Mouse (Mus musculus) hindbrain, embryonic 16.5 days (tissue): ENCODE data around the gene Sppl2c. TPM values are rescaled to one million over a fixed set of nuclear protein-coding genes. Genes with fewer than 3 reads are reported as not detected.
A peak's percentile ranks its signal among the peaks of the same experiment; 100 is the strongest.

Source experiments
- ATAC-seq: fragments of 200-750 bp; cut with Nextera tagmentation; 2 replicates; pipeline ENCODE4 v1.8.0; 2017; ENCODE audit warnings: moderate TSS enrichment, moderate library complexity
- H3K27ac ChIP-seq: fragments of 300-500 bp; sonication (generic); 2 replicates; pipeline ENCODE4 v1.5.1; 2014; ENCODE audit warnings: low read depth, mild to moderate bottlenecking, control low read depth, low read length, moderate library complexity
- H3K27me3 ChIP-seq: fragments of 300-500 bp; sonication (generic); replicated peaks from 2 replicates; pipeline ENCODE4 v1.6.1; 2014; ENCODE audit warnings: low read length; ENCODE audit not compliant: control insufficient read depth, insufficient read depth
- H3K36me3 ChIP-seq: fragments of 300-500 bp; sonication (generic); 2 replicates; pipeline ENCODE4 v1.6.1; 2014; ENCODE audit warnings: mild to moderate bottlenecking, low read length, moderate library complexity, mixed read lengths; ENCODE audit not compliant: control insufficient read depth, insufficient read depth
- H3K4me1 ChIP-seq: fragments of 300-500 bp; sonication (generic); 2 replicates; pipeline ENCODE4 v1.6.1; 2014; ENCODE audit warnings: low read depth, low read length; ENCODE audit not compliant: control insufficient read depth, insufficient read depth
- H3K4me2 ChIP-seq: fragments of 300-500 bp; sonication (generic); 2 replicates; pipeline ENCODE4 v1.6.1; 2014; ENCODE audit warnings: mild to moderate bottlenecking, low read length, control low read depth, moderate library complexity
- H3K4me3 ChIP-seq: fragments of 300-500 bp; sonication (generic); 2 replicates; pipeline ENCODE4 v1.5.1; 2014; ENCODE audit warnings: mild to moderate bottlenecking, low read length, control low read depth, moderate library complexity
- H3K9ac ChIP-seq: fragments of 300-500 bp; sonication (generic); 2 replicates; pipeline ENCODE4 v1.6.1; 2014; ENCODE audit warnings: low read depth, mild to moderate bottlenecking, control low read depth, low read length, moderate library complexity
- H3K9me3 ChIP-seq: fragments of 300-500 bp; sonication (generic); 2 replicates; pipeline ENCODE4 v1.6.1; 2014; ENCODE audit warnings: mild to moderate bottlenecking, low read length, moderate library complexity; ENCODE audit not compliant: control insufficient read depth
- WGBS: fragments of 180-500 bp; shearing (Covaris S2); extraction: QIAGEN DNeasy Blood & Tissue Kit; methylation state at CpG from one replicate; pipeline ENCODE4 v1.1.7; 2014; 5-methylcytosine and 5-hydroxymethylcytosine counted together
- polyA plus RNA-seq: library from polyadenylated mRNA; unstranded; fragments of >200 nt; fragmentation: Nextera tagmentation; extraction: Ambion mirVana; gene quantifications from 2 replicates; pipeline ENCODE4 v1.2.1, GENCODE M21; 2015

Sppl2c gene
- polyA plus RNA-seq, 1 experiment from 2014 or later = not detected

DNA sequence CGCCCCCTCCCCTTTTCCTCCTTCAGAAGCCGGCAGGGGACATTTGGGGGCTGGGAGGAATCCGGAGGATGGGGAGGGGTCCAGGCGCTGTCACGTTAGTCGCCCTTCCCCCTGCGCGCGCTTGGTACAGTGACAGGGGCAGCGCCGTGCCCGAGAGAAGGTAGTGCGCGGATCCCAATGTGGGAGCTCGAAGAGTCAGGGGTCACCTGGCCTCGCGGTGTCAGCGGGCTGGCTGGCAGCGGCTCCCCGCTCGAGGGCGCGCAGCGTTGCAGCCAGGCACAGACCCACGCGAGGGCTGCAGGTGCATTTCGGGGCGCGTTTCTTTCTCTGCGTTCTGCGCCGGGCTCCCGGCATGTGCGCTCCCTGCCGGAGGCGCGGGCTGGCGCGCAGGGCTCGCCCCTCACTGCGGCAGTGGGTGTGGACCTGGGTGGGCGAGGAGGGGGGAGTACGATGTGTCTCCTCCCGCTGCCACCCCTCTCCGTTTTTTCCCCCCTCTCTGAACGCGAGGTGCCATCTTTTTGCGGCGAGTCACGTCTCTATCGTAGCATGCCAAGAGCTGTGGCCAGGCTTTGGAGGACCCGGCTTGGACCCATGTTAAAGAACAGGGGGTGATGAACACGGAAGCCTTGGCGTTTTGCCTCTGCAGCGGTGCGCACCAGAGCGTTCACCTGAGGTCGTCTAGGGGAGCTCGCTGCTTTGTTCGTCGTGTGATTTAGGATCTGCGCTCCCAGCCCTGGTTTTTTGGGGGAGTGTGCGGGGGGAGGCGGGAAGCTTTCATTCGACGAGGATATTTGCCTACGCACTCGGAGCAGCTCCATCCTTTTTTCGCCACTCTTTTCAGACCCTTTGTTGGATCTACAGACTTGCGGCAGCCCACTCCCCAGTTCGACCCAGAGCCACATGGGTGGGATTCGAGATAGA, 46.3 kb downstream of the Sppl2c start:
- Histone ChIP-seq H3K4me2 (peak overlapping the region; percentile 64), H3K36me3 (no peaks in the 10 kb centered on the region), H3K4me3 (peak overlapping the region; percentile 62), H3K4me1 (peaks cover 29% of the 10 kb centered on the region), H3K27ac (peak overlapping the region; percentile 97), H3K9me3 (no peaks in the 10 kb centered on the region), H3K9ac (peak overlapping the region; percentile 92), H3K27me3 (no peaks in the 10 kb centered on the region)
- WGBS = 1% methylated on average over 56 of the region's 72 CpGs
- peak; percentile 63 for ATAC-seq

- Histone ChIP-seq H3K27me3 (no peaks in the 10 kb centered on the region), H3K27ac (peak overlapping the region; percentile 97), H3K4me3 (peak overlapping the region; percentile 62), H3K4me1 (peaks cover 36% of the 10 kb centered on the region), H3K9me3 (no peaks in the 10 kb centered on the region), H3K9ac (peak overlapping the region; percentile 92), H3K4me2 (peak overlapping the region; percentile 64), H3K36me3 (no peaks in the 10 kb centered on the region)
- whole genome bisulfite sequencing = 0% methylated on average over 8 of the region's 10 CpGs
- no peak for ATAC-seq
Observed at GRCm38 (mm10) chr11:104233101-104233500, 47.0 kb downstream of the Sppl2c start.

- no peaks in the 10 kb centered on the region for H3K9me3 ChIP-seq
- H3K27ac ChIP-seq = peak overlapping the region; percentile 97
- no peak for ATAC-seq
- peak overlapping the region; percentile 92 for H3K9ac ChIP-seq
- H3K27me3 ChIP-seq = no peaks in the 10 kb centered on the region
- H3K4me2 ChIP-seq = peak overlapping the region; percentile 64
- peak overlapping the region; percentile 62 for H3K4me3 ChIP-seq
- 2% methylated on average over 30 of the region's 30 CpGs for WGBS
- no peaks in the 10 kb centered on the region for H3K36me3 ChIP-seq
- peaks cover 40% of the 10 kb centered on the region for H3K4me1 ChIP-seq
Observed at GRCm38 (mm10) chr11:104233574-104234206, 47.6 kb downstream of the Sppl2c start.

- 26% methylated on average over 6 of the region's 6 CpGs for WGBS
- Histone ChIP-seq H3K27ac (no peak overlapping the region), H3K4me3 (peak overlapping the region; percentile 62), H3K36me3 (no peaks in the 10 kb centered on the region), H3K4me2 (peak overlapping the region; percentile 64), H3K9me3 (no peaks in the 10 kb centered on the region), H3K9ac (peak overlapping the region; percentile 92), H3K4me1 (peaks cover 40% of the 10 kb centered on the region), H3K27me3 (no peaks in the 10 kb centered on the region)
- no peak for ATAC-seq
Observed at GRCm38 (mm10) chr11:104234680-104235079, 48.6 kb downstream of the Sppl2c start.

DNA sequence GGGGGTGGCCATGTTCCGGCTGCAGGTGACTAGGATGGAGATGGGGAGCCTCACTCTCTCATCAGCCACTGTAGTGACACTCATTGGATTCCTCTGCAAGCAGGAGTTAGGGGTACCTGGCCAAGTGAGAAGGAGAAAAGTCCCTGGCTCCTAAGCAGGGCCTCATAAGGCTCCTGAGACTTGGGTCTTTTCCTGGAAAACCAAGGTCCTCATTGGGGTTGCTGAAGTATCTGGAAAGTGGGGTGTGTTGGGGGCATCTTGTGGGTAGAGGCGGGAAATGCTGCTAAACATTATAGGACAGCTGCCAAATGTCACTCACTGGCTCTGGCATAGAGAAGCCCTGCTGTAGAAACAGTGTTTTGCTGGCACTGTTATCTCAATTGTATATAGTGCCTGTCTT, 49.8 kb downstream of the Sppl2c start:
- Histone ChIP-seq H3K9ac (no peak overlapping the region), H3K4me3 (peak overlapping the region; percentile 62; the same call in 1 of the 2 replicates), H3K27ac (no peak overlapping the region), H3K4me1 (peaks cover 35% of the 10 kb centered on the region), H3K36me3 (no peaks in the 10 kb centered on the region), H3K27me3 (no peaks in the 10 kb centered on the region), H3K4me2 (peak overlapping the region; percentile 64), H3K9me3 (no peaks in the 10 kb centered on the region)
- no peak for ATAC-seq
- WGBS = 73% methylated on average over 2 of the region's 2 CpGs

- Histone ChIP-seq H3K27me3 (no peaks in the 10 kb centered on the region), H3K9me3 (no peaks in the 10 kb centered on the region), H3K4me2 (peak overlapping the region; percentile 14; the same call in 1 of the 2 replicates), H3K4me1 (peaks cover 35% of the 10 kb centered on the region), H3K4me3 (no peak overlapping the region), H3K9ac (no peak overlapping the region), H3K27ac (no peak overlapping the region), H3K36me3 (no peaks in the 10 kb centered on the region)
- 45% methylated on average over 7 of the region's 7 CpGs for WGBS
- ATAC-seq = no peak
Observed at GRCm38 (mm10) chr11:104237226-104237625, 51.1 kb downstream of the Sppl2c start.

DNA sequence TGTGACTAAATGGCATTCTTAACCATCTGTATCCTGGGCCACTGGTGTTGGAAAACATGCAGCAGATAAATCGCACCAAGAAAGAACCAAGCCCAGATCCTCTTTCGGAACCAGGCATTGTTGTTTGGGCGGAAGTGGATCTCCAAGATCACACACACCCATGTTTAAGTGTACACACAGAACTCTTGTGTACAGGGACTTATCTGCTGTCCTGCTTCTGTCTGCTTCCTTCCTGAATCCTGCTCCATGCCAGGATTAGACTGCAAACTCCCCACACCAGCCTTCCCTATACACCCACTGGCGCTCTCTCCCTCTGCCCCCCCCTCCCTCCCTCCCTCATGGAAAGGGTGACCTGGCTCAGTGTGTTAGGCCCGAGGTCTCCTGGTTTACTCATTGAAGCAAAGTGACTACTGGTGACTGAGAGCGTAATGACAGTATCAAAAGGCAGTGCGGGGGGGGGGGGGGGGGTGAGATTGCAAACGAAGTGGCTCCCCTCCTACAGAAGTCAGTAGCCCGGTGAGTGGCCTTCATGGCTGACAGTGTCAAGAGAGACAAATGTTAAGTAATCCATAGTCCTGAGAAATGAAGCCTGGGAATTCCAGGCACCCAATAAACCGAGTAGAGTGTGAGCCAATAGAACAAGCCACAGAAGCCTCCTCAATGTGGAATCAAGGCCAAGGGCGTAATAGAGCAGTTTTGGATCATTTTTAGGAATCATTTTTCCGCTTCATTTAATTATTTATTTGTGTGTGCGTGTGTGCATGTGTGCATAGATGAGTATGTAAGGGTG, 52.0 kb downstream of the Sppl2c start:
- Histone ChIP-seq H3K9ac (no peak overlapping the region), H3K9me3 (no peaks in the 10 kb centered on the region), H3K4me2 (no peak overlapping the region), H3K36me3 (no peaks in the 10 kb centered on the region), H3K27me3 (no peaks in the 10 kb centered on the region), H3K4me1 (peaks cover 35% of the 10 kb centered on the region), H3K27ac (no peak overlapping the region), H3K4me3 (no peak overlapping the region)
- 65% methylated on average over 13 of the region's 13 CpGs for WGBS
- ATAC-seq = no peak
